Mouse (Mus musculus) kidney, postnatal 25 days (tissue): ENCODE measurements around the gene Pank2.
"Not testable (repeated sequence)": the region's sequence is repeated elsewhere in the genome, so short reads cannot be mapped to it uniquely, and the experiment has no call there.

Experiments used
- DNase-seq, 2 experiments: peaks; one replicate each; pipeline ENCODE4 v3.0.0; 2021; ENCODE audit warnings: mixed read lengths in 2 of 2

Pank2 gene

DNA sequence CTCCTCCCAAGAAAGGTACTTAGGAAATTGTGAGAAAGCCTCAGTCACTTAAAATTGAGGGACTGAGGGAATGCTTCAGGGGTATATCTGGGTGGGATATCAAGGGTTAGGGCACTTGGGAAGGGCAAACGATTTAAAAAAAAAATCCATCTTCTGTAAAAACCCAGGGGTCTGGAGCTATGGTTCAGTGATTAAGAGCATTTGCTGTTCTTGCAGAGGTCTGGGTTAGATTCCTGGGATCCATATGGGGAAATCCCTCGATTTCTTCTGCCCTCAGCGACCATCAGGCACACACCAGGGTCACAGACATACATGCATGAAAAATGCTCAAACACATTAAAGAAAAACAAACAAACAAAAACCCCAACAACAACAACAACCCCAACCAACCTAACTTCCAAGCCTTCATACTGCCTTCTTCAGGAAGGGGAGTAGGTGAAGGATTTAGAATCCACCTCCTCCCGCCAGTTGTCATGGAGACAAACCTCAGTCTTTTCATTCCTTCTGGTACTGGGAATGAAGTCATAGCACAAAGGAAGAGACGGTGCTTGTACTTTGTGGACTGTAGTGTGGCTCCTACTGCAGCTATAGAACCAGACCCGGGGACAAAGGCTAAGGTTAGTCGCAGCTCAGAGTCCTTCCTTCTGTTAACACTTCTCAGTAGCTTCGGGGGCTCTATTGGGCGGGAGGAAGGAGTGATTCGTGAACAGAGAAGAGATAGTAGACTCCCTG lies 648 bp upstream of the Pank2 start:
- no peak for DNase-seq

DNA sequence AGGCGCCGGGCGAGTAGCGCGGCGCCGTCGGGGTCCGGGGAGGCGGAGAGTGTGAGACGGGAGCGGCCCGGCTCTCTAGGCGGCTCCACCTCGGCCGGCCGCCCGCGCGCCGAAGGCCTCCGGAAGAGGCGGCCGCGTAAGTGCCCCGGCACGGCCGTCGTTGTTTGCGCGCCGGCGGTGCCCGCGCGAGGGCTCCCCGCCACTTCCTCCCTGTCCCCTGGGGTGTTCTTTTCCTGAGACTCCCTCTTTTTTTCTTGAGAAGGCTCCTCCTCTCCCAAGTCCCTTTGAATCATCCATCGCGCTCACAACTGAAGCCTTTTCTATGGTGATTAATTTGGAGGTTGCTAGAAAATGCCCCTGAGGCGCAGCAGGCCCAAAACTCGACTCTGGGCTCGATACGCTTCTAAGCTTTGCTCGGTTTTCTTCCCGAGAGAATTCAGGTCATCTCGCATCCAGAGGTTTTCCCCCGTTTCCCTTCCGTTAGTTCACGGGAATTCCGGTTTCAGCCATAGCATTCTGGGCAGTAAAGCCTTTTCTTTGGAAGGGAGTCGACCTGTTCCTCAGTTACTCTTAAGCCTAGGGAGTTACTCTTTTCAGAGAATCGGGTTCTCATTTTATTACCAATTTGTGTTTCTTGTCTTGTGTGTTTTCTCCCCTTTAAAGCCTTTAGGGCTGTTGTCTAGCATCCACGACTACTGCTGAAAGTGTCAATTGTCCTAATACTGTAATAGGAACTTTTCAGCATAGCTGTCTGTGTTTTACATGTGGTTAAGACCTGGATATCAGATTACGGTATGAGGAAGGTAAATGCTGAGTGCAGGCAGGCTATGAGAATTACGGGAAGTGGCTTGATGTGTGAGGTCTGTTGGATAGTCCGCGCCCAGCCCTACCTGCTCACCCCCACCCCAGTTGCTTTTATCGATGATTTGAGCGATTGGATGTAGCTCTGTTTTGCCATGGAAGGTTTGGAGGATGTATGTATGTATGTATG lies 680 bp downstream of the Pank2 start:
- DNase-seq: no peak

GRCm38 (mm10) chr2:131264027-131264426 lies 1.7 kb downstream of the Pank2 start:
- DNase-seq: no peak

- no peak for DNase-seq
These were observed 2.8 kb downstream of the Pank2 start for GRCm38 (mm10) chr2:131265056-131265455.

GRCm38 (mm10) chr2:131275493-131275892 lies 13.2 kb downstream of the Pank2 start:
- no peak for DNase-seq

DNA sequence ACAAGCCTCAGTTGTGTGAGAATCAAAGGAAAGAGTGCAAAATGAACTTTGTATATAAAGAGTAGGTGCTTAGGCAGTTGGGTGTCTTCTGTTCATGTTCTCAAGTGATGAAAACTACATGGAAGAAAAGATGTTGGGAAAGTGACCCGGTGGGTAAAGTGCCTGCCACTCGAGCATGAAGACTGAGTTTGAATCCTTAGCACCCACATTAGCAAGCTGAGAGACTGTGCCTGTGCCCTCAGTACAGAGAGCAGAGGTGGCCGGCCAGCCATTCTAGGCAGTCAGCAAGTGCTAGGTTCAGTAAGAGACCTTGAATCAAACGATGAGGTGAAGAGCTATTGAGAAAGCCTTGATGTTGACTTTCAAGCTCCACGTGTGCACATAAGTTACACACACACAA lies 14.4 kb downstream of the Pank2 start:
- DNase-seq: peak in 1 of 2 experiments; percentile 57

DNA sequence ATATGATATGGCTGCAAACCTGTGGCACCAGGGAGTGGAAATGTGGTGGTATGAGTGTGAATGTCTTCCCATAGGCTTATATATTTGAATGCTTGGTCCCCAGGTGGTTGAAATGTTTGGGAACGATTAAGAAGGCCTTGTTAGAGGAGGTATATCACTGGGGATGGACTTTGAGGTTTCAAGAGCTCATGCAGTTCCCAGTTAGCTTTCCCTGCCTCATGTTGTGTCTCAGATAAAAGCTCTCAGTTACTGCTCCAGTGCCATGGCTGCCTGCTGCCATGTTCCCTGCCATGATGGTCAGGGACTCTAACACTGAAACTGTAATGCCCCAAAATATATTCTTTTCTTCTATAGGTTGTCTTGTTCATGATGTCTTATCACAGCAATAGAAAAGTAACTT lies 19.3 kb downstream of the Pank2 start:
- no peak for DNase-seq

DNA sequence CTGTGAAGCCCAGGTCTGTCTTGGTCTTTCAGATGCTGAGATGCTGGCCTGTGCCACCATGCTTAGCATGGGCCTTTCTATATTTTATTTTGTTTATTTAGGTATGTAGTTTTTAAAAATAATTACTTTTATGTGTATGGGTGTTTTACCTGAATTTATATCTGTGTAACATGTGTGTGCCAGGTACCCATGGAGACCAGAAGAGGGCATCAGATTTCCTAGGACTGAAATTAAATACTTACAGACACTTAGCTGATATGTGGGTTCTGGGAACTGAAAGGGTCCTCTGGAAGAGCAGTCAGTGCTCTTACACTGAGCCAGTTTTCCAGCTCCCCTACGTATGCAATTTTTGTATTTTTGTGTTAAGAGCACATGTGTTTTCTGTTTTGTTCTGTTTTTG lies 24.0 kb downstream of the Pank2 start:
- DNase-seq: no peak

- no peak for DNase-seq
These were observed 28.4 kb downstream of the Pank2 start for GRCm38 (mm10) chr2:131290669-131291068.

DNA sequence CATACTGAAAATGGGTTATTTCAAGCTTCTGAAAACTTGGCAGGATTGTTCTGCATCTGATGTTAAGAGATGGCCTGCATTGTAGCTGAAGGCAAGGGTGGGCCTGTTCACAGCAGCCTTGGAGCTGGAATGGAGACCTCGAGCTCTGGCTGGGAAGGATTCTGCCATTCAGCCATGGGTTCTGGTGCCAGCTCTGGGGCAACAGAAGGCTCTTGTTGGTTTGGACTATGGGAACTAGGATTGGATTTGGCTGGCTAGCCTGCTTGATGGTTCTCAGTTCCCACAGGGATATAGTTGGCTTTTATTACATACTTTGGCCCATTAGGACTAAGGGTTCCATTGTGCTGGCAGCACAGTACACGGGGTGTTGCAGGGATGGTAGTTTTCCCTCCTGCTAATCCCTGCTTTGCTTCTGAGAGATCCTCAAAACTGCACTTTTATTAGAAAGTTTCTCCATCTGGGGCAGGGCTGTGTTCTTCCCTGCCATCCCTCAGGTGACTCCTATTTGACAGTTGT lies 34.5 kb downstream of the Pank2 start:
- DNase-seq: no peak

- not testable (repeated sequence) for DNase-seq
These were observed 36.4 kb downstream of the Pank2 start for GRCm38 (mm10) chr2:131298674-131299073.

GRCm38 (mm10) chr2:131300485-131300884 lies 38.2 kb downstream of the Pank2 start:
- no peak for DNase-seq

GRCm38 (mm10) chr2:131301635-131302034 lies 39.3 kb downstream of the Pank2 start:
- no peak for DNase-seq

DNA sequence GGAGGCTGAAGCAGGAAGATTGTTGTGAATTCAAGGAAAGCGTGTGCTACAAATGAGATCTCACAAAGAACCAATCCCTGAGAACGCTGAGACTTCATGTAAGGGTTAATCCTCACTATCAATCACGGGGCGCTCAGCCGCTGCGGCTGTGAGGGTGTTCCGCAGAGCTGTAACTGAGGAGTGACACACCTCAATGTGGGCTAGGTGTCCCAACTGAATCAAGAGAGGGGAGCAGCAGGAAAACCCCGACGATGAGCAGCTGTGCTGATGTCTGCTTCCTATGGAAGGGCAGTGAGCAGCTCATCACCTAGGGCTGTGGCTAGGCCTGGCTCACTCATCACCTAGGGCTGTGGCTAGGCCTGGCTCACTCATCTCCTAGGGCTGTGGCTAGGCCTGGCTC lies 42.2 kb downstream of the Pank2 start:
- DNase-seq: no peak

DNA sequence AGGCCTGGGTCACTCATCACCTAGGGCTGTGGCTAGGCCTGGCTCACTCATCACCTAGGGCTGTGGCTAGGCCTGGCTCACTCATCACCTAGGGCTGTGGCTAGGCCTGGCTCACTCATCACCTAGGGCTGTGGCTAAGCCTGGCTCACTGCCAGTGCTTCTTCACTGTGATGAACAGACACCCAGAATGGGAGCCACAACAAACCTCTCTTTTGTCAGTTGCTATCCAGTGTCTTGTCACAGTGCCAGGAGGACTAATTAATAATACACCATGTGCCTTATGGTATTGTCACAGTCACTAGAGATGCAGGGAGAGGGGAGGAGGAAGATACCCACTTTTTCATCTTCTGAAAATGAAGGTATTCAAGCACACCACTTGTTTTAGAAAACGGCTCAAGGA lies 42.9 kb downstream of the Pank2 start:
- not testable (repeated sequence) for DNase-seq

- no peak for DNase-seq
These were observed 45.1 kb downstream of the Pank2 start for GRCm38 (mm10) chr2:131307391-131307790.

- DNase-seq: no peak
These were observed 45.5 kb downstream of the Pank2 start for GRCm38 (mm10) chr2:131307822-131308221.

- peak; percentile 45 to 55 for DNase-seq
These were observed 47.0 kb downstream of the Pank2 start for GRCm38 (mm10) chr2:131309296-131309695.

DNA sequence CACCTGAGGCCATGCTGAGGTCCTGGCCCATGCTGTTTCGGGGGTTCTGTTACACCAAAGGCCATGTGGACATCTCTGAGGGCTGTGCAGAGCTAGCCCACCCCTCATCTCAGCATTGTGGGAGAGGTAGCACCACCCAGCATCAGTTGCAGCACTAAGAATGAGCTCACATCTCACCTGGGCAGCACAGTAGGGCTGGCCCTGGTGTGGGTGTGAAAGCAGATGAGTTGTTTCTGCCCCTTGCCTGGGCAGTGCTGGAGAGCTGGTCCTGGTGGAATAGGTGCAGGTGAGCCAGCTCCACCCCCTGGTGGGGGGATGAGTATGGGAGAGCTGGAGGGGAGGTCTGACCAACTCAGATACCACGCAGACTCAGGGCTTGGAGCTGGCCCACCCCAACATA lies 53.9 kb downstream of the Pank2 start:
- DNase-seq: no peak

GRCm38 (mm10) chr2:131319401-131319800 lies 57.1 kb downstream of the Pank2 start:
- no peak for DNase-seq

- DNase-seq: peak in 1 of 2 experiments; percentile 55
These were observed 58.9 kb downstream of the Pank2 start for GRCm38 (mm10) chr2:131321192-131321591.

DNA sequence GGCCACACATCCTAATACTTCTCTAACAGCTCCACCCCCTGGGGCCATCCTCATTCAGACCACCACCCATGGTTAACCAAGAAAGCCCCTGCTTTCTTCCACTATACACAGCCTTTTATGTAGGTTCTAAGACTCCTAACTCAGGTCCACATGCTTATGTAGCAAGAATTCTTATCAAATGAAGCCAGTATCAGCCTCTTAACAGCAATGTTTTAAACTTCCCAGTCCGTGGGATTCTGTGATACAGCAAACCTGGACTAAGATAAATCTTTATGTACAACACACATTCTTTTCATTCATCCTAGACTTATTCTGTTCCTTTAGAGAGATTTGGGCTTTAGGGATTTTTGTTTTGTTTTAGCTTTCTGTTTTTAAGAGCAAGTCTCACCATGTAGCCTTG lies 61.4 kb downstream of the Pank2 start:
- no peak for DNase-seq

DNA sequence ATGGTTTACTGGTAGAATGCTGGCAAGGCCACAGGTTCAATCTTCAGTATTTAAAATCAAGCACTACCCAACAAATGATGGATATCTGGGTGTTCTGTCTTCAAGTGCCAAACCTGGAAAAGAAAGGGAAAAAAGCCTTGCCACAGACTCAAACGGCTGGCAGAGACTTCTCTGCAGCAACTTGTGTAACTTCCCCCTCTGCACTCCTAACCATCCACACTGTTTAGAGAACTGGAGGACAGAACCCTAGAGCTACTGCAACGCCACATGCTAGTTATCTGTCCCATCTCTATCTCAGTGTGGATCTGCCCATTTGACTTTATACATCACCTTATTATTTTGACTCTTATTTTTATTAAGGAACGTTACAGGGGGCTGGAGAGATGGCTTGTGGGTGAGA lies 63.7 kb downstream of the Pank2 start:
- DNase-seq: no peak

- peak in 1 of 2 experiments; percentile 43 for DNase-seq
These were observed 66.7 kb downstream of the Pank2 start for GRCm38 (mm10) chr2:131328981-131329380.
